Mouse (Mus musculus) left cerebral cortex, adult 11 months (tissue): Measurements from ENCODE around the gene 4930579F01Rik.

Experiments used
- DNase-seq: peaks from one replicate; pipeline ENCODE4 v3.0.0; 2022; ENCODE audit warnings: low spot score

Gene 4930579F01Rik

DNA sequence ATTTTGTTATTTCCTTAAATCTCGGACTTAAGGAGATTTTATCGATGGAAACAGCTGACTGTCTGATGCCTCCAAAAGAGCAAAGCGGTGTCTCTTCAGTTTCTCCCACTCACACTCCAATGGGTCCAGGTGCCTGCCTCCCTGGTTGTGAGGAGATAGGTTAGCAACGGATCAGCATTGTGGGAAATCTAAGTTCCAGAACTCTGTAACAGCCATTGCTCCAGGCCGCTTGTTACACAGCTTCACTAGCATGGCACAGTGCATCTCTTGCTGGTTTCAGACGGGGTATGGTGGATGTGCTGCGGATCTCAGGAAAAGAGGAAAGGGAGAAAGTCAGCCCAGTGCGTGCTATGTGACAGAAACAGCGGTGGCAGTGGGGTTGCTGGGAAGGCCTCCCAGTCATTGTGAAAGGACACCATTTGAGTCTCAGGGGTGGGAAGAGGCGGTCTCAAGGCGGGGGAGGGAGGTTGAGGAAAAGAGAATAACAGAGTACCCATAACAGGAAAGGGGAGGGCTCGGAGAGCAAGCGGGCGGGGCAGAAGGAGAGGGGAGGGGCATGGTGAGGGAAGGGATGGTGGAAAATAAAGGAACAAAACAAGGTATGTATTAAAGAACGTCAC lies at the start of gene 4930579F01Rik:
TSS of gene 4930579F01Rik (minus strand) at position 143 of the 620 bp plus-strand sequence.
- DNase-seq: no peak

DNA sequence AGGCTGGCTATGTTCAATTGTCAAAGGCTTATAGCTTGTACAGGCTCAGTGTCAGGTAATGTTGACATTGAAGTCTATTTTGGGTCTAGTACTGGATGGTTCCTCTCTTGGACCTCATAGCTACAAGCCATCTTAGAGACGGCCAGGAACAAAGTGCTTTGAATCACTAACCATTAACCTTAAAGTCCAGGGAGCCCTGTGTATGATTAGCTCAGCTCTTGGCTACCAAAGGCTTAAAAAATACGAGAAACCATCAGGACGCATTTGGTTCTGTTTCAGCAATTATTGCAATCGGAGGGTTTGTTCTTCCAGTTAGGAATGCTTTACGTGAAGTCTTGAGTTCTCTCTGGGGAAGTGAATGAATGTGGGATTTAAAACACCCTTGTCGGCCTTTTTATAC lies 49.3 kb upstream of the 4930579F01Rik start:
- no peak for DNase-seq

DNA sequence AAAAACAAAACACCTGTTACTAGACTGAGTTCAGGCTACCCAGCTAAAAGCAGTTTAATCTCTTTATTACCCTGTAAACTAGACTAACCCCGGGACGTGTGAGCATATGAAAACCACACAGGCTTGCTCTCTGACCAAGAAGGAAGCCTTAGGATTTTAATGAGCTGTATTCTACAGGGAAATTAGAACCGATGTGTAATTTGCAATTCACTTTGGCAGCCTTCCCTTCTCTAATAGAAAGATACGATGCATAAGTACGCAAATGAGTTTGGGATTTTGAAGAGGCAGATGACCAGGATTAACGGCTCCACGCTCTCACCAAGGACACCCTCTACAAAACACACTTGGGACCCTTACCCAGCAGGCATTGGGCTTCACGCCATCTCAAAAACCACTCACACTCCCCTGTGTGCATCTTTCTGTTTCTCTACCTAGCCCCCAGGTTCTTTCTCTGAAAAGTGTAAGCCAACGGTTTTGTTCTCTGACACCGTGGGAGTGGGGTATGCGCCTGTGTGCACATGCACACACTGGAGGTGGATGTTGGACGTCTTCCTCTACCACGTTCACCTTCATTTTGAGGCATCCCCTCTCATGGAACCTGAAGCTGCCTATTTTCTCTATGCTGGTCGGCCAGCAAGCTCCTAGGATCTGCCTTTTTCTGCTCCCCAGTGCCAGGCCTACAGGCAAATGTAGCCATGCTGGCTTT lies 48.5 kb upstream of the 4930579F01Rik start:
- DNase-seq: no peak

DNA sequence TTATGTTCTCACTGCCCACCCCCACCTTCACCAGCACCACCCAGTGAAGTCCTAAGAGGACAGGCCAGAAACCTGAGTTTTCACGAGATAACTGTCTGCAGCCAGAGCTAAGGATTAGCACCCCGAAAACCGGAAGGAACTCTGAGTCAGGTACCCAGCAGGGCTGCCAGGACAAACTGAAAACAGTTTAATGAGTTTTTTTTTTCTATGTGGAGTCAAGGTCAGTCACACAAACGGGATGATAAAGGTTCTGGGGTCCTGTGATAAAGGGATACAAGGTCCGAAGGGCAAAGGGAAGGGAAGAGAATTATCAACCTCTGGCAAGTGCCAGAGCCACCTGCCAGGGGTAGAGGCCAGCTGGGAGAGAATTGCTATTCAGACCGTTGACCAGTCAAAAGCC lies 47.7 kb upstream of the 4930579F01Rik start:
- no peak for DNase-seq

DNA sequence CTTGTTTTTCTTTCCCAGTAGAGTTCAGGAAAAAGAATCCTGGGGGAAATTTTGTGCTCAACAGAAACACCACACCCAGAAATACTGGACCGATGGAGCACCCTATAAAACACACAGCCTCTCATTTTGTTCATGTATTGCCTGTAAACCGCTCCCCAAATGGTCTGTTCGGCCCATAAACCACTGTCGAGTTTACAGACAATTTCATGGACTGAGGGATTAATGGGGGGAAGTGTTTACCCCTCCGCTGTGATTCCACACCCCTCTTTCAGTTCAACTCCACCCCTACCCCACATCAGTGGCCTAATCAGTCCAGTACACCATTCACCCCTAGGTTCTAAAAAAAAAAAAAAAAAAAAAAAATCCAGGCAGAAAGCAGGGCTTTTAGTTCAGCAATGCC lies 47.3 kb upstream of the 4930579F01Rik start:
- DNase-seq: no peak

DNA sequence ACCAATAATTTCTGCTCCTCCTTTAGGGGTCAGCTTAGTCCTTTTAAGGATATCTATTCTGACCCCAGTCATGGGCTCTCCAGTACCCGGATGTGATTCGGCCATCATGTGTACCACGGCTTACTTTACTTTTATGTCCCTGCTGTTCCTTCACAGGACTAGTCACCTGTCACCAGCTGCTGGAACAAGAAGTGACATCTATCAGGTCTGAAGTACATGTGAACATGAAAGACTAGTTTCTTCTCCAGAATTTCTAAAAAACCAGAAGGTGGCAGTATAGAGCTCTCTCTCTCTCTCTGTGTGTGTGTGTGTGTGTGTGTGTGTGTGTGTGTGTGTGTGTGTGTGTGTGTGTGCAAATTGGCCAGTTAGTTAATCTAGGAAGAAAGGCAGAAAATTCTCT lies 46.8 kb upstream of the 4930579F01Rik start:
- DNase-seq: no peak

DNA sequence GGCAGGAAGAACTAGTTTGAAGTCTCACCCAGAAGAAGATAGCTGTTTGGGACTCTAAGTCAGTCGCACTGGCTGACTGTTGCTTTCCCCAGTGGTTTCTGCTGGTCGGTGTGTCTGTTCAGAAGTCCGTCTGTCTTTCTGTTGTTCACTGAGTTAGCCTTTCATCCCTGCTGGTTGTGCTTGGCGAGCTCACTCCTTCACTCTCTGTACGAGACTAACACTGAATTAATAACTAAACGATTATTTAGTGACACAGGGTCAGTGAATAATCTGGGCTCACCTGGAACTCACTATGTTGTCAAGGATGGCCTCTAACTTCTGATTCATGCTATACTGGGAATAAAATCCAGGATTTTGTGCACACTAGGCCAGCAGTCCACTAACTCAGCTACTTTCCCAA lies 45.8 kb upstream of the 4930579F01Rik start:
- no peak for DNase-seq

DNA sequence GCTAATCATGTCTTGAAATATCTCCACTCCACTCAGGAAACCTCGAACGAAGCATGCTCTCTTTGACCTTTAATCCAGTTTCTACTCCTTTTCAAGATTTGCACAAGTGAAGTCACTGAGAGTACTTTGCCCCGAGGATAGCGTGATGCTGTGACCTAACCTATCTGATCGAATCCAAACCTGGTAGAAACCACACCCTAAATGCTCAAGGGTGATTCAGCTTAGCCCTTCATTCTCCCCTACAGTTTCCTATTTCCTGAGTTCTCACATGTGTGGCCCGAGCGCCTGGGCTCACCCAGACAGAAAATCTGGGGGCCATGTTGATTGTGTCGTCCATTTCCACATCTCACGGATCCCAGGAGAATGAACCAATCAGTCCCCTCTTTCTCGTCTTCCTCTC lies 44.4 kb upstream of the 4930579F01Rik start:
- DNase-seq: no peak

DNA sequence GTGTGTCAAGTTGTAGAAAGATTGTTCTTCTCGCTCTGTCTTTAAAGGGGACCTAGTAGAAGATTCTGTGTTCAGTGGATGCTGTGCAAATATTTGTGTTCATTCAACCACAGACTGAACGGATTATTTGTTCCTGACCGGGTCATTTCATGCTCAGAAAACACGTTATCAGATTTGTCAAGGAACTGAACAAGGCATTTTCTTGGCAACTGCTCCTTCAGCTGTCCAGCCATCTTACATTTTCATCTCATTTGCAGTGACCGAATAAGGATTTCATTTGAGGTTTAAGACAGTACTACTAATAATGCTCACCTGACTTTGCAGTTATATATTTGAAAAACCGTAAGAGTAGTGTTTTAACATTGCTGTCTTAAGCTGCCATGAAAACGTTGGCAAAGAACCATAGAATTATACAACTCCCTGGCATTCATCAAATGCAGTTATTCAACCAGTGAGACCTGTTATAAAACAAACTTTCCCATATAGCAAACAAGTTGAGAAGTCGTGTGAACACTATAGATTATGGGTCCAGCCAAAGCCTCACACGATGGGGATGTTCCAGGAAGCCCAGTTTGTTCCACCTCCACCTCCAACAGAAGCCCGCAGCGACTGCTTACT lies 43.0 kb upstream of the 4930579F01Rik start:
- no peak for DNase-seq

DNA sequence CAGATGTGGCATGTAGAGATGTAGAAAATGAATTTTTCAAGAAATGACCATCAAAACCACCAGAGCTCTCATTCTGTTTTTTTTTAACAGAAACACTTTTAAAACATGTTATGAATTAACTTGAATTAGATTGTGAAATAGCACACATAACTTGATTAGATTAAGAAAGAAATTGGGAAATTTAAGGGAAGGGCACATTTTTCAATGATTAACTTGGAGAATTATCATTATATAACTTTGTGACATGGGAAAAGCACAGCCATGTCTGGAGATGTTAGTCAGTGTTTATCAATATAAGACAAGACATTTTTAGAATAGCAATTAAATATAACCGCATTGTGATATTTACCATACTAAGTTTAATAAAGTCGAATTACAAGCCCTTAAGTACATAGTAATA lies 37.9 kb upstream of the 4930579F01Rik start:
- DNase-seq: no peak

DNA sequence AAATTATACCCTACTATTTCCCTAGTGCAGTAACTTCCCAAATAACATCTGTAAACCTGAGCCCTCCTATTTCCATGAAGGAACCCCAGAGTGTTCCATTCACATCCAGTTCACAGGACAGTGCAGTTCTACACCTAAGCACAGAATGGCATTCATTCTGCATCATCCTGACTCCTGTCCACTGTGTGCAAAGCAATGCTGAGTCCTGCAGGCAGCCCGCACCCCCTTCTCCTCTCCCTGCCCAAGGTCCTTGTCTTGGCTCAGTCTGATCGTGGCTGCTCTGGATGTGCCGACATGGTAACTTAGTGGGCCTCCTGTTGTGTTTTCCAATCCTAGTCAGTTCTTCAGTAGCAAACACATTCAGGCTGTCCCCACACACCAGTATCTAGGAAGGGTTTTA lies 36.6 kb upstream of the 4930579F01Rik start:
- DNase-seq: no peak

DNA sequence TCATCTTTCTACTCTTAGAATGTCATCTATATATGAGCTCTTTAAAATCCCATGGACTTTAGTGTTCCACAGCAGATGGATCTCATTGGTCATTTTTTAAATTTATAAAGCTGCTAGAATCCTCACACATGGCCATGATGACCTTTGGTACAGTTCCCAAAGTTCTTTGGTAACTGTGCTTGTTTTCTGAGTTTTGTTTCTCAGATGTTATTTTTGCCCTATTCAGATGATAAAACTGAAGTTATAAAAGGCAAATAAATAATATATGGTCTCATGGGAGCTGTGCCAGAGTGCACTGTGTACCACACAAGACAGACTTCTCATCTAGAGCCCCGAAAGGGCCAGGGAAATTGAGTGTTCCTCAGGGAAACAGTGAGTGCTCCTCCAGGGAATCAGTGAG lies 35.8 kb upstream of the 4930579F01Rik start:
- DNase-seq: no peak

DNA sequence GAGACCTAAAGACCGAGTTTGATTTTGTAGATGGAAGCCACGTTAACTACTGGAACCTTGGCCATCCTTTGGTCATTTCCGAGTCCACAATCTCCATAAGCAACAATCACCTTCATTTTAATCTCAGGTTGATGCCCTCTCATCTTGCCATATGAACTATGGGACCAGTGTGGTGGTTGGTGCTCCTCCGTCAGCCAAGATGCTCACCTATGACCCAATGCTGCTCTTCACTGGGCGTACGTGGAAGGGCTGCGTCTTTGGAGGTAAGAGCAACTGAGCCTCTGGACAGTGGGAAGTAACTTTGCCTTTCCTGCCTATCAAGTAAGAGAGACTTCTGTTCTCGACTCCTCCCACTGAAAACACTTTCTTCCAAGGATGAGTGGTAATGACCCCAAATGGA lies 34.2 kb upstream of the 4930579F01Rik start:
- no peak for DNase-seq

DNA sequence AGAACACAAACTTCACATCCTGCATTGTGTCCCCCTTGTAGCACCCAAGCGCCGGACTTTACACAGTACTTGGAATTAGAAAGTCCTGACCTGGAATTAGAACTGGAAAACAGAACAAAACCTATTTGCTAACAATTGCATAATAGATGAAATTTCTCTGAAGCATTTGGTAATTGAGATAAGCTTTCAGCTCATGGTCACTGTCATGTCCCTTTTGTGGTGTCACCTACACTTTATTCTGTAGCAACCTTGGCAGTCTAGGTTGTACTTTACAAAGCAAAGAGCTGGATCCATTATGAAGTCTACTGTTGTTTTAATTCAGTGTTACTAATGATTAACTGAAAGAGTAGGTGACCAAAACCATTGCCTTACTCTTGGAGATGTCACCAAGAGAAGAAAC lies 33.5 kb upstream of the 4930579F01Rik start:
- no peak for DNase-seq

DNA sequence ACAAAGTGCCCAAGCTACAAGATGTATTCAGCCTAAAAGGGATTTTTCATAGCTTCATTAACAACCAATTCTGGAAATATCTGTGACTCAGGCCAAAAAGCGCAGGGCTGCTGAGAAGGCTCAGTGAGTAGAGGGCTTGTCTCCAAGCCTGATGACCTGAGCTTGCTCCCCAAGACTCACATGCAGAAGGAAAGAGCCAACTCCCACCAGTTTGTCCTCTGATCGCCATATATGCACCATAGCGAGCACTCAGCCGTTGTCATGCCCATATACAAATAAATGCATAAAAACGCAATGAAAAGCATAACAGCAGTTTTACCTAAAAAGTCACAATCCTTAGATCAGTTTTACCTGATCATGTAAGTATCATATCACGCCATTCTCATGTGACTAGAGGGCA lies 32.9 kb upstream of the 4930579F01Rik start:
- no peak for DNase-seq

DNA sequence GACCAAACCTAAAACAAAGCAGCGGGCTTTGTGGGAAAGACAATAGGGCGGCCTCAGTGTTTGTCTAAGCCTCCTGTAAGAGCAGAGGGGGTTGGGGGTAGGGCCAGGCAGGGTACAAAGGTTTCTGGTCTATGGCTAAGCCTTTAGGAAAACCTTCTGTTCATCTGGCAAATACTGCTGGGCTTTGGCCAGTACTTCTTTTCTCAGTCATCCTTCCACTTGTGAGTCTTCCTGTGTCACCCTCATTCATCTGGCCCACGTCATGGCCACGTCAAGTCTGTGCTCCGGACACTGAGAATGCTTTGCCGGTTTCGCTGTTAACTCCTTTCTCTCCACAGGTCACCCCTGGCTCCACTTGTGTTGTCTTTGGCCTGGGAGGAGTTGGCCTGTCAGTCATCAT lies 32.2 kb upstream of the 4930579F01Rik start:
- DNase-seq: no peak

DNA sequence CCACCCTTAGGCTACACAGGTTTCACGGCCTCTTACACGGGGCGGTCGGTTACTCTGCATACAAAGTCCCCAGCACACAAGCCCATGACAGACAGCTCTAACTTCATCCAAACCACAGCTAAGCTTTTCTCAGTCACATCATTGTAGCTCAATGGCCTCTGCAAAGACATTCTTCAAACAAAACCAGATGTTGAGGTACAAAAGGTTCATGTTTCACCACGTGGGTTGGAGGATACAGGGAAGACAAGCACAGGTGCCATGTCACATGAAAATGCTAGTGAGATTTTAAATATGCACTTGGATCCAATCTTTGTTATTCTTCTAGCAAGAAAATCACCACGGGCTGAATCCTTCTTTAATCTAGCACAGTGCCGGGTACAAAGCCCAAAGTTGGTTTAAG lies 31.7 kb upstream of the 4930579F01Rik start:
- no peak for DNase-seq

DNA sequence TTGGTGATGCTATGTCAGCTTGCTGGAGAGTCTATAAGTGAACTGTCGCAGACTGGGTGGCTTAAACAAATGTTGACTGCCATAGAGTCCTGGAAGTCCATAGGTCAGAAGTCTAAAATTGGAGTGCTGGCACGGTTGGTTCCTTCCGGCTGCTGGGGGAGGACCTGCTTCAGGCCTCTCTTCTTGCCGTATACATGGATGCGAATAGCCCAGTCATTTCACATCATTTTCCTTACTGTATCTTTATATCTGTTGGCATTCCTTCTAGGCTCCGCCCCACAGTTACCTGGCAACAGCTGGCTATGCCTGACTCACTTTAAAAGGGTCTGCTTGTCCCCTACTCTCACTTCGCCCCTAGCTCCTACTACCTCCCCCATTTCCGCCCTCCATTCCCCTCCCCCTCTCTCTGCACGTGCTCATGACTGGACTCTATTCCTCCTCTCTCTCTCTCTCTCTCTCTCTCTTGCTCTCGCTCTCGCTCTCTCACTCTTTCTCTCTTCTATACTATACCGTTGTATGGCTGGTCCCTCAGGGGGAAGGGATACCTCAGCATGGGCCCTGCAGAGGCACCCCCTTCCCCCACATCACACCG lies 30.8 kb upstream of the 4930579F01Rik start:
- no peak for DNase-seq

DNA sequence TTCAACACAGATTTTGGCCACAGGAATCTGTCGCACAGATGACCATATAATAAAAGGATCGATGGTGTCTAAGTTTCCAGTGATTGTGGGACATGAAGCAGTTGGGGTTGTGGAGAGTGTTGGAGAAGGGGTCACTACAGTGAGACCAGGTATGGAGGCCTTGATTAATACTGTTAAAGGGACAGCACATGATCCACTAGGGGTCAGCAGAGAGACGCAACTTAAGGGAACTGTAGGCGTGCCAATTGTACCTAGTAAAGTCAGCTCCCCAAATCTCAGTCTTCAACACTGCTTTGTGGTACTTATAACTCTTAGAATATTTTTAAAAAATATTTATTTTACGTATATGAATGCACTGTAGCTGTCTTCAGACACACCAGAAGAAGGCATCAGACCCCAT lies 29.3 kb upstream of the 4930579F01Rik start:
- DNase-seq: peak; percentile 9

DNA sequence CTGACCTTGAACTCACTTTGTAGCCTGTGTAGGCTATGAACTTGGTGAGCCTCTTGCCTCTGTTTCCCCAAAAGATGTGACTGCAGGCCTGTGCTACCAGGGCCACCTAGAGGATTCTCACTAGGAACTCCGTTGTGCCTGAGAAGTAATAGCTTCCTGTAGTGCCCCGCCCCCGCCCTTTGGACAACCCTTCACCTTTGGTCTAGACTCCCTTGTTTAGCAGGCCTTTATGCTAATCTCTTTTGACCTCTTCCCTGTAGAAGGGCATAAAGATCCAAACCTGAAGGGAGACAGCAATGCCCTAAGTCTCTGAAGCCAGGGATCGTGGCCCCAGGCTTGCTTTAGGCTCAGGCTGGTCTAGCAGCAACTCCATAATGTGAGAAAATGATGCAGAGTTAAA lies 28.9 kb upstream of the 4930579F01Rik start:
- DNase-seq: no peak

DNA sequence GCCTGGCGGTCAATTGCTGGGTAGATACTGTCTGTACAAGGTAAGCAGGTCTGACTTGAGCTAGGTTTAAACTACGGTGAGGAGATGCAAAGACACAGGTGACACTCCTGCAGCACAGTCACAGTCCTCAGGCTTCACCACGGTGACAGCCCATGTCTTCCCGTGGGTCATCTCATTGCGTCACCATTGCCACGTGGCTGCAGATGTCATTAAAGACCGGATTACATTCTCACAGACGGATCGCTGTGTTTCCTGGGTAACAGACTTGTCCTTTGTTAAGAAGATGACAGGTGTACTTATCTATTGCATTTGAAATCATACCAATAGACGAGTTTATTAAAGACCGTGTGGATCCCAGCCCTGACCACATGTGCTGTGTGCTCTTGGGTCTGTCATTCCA lies 27.5 kb upstream of the 4930579F01Rik start:
- no peak for DNase-seq

DNA sequence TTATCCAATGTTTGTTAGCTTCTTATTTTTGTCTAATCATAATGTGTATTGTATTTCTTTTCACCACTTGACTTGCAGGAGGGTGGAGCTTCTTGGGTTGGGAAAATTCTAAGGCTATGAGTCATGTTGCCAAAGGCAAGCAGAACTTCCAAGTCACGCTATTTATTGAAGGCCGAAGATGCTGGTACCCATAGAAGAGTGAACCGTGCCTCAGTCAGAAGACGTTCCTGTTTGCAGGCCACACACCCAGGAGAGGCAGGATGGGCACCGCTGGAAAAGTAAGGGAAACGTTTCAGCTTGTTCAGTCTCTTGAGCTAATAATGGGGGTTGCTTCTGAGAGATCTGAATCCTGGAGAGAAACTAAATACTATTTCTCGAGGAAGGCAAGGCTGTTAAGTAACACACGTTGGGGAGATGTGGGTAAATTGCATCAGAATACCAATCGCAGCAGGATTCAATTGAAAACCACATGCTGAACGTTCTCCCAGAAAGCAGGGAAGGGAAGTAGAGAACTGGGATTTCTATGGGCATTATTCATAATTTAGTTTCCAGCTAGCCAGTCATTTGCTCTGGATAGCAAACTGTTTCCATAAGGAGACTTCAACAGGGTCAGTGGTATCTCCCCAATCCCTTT lies 24.1 kb upstream of the 4930579F01Rik start, which contains the start of gene Adh7:
TSS of gene Adh7 (plus strand) at position 130 of the 634 bp plus-strand sequence.
- DNase-seq: no peak

DNA sequence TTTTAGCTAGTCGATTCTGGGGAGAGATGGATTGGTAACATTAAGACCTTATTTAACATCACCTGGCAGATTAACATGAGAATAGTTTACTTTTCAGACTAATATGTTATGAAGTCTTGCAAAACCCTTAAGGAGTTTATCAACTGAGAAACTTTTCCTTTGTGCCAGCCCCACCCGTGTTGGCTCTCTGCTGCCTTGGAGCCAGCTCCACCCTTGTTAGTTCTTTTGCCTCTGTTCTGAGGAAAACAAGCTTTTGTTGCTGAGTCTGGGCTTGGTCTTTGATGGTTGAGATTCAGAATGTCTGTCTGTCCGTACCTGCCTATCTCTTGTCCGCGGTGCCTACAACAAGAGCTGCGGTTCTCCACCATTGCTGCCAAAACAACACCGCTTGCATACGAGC lies 22.5 kb upstream of the 4930579F01Rik start:
- no peak for DNase-seq
